Mouse (Mus musculus) telencephalon, adult 2 months (tissue): ENCODE results near the gene Nt5c3b.

ENCODE experiments used
- DNase-seq: peaks from one replicate; pipeline ENCODE4 v3.0.0-alpha.2; 2011; ENCODE audit warnings: low read depth, low spot score

Gene Nt5c3b

DNA sequence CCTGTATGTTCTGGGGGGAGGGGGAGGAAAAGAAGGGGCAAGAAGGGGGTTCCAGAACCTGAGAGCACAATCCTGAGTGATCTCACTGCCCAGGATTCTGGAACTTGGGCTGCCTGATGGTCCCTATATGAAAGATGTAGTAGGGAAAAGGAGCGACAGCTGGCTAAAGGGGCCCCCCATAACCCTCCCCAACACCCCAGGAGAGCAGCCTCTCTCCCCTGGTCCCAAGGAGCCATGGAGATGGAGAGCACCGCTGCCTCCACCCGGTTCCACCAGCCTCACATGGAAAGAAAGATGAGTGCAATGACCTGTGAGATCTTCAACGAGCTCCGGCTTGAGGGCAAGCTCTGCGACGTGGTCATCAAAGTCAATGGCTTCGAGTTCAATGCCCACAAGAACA, at the start of gene Nt5c3b, which contains the start of gene Klhl10:
Gene Nt5c3b (minus strand): TSS at position 12 of the 400 bp plus-strand sequence.
Gene Klhl10 (plus strand): TSS at position 121 of the 400 bp plus-strand sequence.
- DNase-seq = no peak

DNA sequence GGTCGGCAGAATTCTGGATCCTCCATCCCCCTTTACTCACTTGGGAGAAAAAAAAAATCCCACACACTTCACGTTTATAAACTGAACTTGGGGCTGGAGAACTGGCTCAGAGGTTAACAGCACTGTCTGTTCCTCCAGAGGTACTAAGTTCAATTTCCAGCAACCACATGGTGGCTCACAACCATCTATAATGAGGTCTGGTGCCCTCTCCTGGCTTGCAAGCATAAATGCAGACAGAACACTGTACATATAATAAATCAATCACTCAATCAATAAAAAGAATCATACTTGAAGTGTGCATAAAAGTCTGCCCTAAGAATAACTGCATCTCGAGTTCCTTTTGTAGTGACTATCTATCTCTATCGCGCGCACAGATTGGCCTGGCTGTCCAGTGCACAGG, 49.3 kb upstream of the Nt5c3b start:
- DNase-seq = no peak

DNA sequence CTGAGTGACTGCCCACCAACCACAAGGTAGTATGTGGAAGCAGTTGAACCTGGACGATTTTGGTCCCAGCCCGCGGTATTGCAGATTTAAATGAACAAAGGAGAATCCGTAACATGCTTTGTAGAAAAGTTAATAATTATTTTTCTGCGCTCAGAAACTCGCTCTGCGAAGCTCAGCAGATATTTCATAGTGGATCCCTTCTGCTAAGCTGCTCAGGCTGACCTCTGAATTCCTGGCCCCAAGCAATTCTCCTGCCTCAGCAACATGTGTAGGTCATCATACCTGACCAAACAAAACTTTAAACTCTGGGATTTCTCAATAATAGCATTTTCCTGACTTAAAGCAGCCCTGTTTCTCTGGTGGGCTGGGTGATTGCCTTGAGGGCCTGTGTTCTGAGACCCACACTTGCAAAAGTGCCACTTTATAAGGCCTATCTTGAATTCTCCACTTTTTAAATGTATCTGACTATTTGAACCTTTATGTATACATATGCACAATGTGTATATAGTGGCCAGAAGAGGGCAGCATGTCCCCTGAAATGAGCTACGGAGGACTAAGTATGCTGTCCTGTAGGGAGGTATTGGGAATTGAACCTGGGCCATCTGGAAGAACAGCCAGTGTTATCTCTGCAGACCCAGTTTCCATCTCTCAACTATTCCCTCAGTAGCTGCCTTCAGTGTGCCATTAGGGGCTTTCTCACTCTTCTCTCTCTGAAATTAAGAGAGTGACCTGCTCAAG, 44.4 kb upstream of the Nt5c3b start:
- no peak for DNase-seq

DNA sequence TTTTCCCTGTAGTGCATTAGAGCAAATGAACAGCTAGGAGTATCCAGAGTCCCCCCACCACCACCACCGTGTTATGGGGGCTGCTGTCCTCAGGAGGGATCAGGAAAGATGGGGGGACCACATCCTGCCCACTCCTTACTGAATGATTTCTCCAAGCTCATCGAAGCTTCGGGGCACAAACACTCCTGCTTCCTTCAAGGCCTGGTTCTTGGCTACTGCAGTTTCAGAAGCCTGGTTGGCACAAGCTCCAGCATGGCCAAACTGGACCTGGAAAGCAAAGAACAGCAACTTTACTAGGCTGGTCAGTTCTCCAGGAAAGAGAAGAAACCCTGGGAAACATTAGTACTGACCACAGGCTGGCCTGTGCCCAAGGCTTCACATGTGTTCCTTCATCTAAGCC, 42.9 kb upstream of the Nt5c3b start:
- DNase-seq = no peak

DNA sequence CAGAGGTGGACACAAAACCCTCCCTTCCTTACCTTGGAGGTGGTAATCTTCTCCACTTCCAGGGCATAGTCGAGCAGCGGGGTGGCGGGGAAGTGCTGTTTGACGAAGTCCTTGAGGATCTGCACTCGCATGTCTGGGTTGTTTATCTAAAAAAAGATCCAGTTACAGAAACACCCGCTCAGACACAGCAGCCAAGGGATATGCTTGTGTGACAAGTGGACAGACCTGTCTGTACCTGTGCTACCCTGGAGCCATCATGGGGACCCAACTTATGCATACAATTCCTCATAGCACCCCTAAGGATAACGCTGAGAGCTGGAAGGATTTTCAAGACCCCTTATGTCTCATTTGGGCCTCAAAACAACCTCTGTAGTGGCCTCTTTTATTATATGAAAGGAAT, 37.5 kb upstream of the Nt5c3b start:
- DNase-seq = no peak

DNA sequence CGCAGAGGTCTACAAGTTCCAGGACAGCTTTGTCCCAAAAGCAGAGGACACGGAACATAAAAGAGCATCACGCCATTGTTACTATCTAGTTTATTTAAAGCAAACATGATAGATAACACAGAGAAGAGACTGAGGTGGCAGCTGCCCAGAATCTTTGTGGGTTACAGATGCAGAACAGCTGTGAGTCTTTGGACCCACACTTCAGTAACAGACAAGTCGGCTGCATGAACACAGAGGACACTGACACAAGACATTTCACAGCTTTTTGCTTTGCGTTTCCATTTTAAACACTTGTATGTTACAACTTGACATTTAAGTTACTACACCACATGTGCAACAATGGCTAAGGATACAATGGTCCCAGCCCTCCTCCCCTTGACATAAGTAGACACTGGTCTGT, 34.7 kb upstream of the Nt5c3b start:
- no peak for DNase-seq

DNA sequence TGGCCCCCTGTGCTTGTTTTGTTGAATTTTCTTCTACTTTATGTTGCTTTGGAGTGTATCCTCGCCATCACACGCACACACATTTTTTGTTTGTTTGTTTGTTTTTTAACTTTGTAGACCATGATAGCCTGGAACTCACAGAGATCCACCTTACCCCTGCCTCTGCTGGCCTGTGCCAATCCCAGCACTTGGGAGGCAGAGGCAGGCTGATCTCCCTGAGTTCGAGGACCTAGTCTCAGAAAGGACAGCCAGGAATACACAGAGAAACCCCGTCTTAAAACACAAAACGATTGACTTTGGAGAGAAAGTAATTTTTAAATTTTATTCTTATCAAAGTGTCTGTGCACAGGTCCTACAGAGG, 31.3 kb upstream of the Nt5c3b start:
- no peak for DNase-seq

DNA sequence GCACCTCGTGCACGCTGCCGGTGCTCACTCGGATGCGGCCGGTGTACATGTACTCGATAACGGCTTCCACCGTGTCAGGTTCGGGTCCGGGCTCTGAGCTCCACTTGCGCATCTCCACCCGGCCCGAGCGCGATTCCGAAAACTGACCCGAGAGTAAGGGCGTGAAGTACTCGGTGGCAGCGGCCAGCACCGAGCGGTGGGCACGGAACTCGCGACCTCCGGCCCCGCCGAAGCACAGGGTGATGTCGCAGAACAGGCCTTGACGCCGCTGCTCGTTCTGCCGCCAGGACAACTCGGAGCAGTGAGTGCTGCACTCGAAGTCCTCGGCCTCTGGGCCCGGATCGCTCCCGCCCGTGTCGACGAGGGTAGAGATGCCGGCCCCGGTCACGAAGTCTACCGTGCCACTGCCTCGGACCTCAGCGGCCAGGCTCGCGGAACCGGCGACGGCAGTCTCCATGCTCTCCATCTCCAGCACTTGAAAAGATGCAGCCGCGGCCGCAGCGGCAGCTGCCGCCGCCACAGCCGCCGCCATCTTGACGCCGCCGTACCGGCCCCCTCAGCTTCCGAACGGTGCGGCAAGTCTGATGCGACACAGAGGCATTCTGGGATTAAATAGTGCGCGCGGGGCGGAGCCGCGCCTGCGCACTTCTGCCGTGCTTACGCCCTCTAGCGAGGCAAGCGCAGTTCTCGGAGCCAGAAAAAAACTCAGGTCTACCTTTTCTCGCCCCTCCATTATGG, 30.8 kb upstream of the Nt5c3b start, which contains the start of gene Klhl11:
Gene Klhl11 (minus strand): TSS at position 545 of the 738 bp plus-strand sequence.
- DNase-seq = peak; percentile 75

DNA sequence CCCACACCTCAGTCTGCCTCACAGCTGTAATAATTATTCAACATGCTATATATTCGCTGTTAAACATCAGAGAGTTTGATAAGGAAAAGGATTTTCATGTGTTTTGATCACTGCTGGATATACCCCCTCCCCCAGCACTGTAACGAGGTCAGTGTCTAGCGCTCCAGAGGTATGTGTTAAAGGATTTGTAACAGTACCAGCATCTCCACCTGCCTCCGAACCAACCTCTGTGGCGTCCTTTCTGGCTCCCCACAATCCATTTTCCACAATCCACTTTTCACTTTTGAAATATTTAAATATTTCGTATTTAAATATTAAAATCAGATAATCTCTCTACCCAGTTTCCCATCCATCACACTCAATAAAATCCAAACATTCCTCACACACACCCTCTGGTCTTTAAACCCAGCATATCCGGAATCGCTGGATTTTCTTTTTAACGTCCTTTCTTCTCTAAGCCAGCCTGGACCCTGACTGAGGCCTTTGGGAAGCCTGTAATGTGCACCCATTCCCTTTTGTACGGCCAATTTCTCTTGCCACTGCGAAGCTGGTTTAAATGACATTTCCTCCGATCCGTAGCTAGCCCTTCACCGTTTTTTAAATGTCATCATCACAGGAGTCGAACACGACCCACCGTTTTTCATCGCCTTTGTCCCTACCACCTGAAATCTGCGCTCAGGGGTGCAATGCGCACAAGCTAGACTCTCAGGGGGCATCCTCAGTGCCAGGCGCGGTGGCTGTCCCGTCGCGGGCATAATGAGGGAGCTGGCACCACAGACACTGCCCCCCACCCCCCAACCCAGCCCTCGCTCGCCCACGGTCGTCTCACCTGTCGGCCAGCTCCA, 30.0 kb upstream of the Nt5c3b start:
- no peak for DNase-seq

DNA sequence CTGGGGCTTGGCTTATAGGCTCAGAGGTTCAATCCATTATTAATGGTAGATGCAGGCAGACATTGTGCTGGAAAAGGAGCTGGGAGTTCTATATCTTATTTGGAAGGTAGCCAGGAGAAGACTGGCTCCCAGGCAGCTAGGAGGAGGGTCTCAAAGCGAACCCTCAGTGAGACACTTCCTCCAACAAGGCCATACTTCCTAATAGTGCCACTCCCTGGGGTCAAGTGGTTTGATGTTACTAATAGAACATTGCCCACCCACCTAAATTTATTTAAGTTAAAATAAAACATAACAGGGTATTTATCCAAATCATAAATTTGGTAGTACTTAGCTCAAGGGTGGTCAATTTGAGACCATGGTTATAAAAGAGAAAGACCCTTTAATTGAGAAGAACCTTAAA, 24.2 kb upstream of the Nt5c3b start:
- no peak for DNase-seq

DNA sequence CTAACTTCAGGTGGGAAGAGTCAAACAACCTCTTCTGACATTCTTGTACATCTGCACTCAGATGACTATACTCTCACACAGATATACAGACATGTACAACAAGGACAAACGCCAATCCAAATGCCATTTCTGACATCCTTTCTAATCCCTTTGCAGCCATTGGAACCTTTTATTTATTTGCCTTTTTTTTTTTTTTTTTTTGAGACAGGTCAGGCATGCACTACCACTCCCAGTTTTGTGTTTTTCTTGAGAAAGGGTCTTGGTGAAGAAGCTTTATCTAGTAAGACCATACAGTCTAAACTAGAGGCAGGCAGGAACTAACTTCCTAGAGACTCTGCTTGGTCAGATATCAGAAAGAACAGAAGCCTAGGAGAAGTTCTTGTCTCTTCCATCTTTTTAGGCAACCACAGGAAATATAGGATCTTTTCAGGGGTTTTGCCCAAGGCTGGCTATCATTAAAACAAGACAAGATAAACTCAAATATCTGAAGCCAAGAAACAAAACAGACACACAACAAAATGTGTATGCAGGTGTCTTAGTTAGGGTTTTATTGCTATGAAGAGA, 23.7 kb upstream of the Nt5c3b start:
- no peak for DNase-seq

DNA sequence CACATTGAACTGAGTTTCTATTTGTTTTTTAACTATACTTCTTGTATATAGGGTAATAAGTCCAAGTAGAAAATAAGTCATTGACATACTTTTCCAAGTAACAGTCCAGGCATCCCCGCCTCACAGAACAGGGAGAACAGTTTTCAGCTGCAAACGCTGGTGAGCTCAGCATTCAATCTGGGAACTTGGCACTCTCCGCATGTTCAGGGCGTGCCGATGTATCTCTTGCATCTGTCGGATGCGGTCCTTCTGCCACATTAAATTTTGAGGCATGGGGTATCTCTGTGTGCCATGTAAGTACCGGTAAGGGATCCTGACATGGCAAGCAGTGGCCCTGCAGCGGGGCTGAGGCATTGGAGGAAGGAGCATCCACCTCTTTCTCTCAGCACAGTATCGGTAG, 21.1 kb upstream of the Nt5c3b start:
- no peak for DNase-seq

DNA sequence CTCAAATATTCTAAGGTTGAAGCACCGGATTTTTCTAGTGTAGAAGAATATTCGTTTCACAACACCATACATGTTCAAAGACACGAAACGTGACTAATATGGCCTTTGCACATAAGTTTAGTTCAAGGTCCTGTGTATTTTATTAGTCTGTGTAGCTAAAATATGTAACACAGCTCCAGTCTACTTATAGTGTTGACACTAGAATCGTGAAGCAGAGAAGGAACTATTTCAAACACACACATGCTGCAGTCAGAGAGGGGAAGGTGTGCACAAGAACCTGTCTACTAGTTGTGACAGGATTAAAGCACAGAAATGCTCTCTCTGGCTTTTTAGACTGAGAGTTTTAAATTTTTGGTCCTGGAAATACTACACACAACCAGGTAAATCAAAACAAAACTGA, 16.1 kb upstream of the Nt5c3b start:
- no peak for DNase-seq

DNA sequence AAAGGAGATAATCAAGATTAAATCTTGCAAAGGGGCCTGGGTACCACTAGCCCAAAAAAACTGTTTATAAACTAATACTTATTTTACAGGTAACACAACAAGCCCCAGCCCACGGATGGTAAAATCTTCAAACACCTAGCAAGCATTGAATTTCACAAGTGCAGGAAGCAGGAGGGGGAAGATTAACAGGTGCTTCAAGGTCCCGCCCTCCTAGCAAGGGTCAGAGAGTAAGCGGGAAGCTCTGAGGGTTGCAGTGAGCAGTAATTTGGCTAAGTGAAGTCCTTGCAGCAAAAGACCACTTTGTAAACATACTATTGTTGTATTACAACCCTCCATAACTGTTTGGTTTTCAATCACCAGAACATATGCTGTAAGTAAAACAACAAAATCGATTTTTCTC, 15.6 kb upstream of the Nt5c3b start:
- DNase-seq = no peak

DNA sequence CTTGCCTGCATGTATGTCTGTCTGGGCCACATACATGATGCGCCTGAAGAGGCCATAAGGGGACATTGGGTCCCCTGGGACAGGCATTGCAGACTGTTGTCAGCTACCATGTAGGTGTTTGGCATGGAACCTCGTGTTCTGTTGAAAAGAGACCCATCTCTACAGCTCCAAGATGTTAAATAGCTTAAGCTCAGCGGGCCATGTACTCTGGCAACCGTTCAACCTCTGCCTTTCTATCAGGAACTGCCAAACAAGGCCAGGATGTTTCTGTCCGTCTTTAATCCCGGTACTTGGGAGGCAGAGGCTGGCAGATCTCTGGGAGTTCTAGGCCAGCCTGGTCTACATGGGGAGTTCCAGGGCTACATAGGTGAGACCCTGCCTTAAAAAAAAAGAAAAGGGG, 1.0 kb upstream of the Nt5c3b start:
- DNase-seq = no peak

DNA sequence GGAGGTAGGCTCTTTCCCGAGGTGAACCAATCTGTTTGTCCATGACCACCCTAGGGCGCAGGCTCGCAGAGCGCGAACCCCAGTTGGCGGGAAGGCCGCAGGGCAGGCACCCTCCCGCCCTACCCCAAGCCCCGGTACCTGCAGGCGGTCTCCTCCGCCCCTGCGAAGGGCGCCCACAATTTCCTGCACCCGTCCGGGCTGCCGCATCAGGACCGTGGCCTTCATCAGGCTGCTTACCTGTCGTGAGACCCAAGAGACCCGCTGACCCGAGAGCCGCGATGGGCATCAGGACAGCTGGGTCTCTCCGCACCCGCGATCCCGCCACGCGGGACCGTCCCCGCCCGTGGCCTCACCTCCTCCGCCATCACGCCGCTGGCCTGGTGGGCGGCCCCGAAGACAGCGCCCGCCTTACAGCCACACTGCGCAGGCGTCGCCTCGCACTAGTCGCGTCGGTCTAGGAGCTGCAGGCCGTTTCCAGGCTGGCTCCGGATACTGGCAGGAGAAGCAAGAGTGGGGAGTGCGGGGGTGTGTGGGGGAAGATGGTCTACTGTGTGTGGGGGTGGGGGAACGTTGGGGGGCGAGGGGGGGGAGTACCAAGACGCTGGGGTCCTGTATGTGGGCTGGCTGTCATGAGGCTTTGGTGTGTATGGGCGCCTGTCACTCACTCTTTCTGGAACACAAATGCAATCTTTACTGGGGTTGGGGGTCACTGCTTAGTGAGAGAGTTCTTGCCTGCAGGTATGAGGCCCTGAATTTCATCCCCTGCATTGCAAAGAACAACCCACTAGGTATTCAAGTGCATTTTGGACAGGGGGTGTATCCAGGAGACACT, 701 bp downstream of the Nt5c3b start:
- peak; percentile 67 for DNase-seq

DNA sequence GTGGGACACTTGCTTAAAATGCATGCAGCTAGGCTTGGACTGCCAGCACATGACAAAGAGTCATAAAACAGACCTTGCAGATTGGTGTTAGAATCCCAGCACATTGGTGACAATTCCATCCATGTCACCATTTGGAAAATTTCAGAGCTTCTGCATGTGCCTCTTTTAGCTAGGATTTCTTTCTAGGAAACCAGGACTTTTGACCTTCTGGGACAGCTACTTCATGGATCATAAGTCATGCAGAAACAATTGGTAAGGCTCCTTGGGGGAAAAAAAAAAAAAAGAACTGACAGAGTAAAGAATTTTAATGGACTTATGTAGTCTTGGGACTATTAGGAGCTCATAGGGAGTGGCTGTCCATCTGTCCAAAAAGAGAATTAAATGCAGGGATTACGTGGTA, 3.7 kb downstream of the Nt5c3b start:
- DNase-seq = no peak

DNA sequence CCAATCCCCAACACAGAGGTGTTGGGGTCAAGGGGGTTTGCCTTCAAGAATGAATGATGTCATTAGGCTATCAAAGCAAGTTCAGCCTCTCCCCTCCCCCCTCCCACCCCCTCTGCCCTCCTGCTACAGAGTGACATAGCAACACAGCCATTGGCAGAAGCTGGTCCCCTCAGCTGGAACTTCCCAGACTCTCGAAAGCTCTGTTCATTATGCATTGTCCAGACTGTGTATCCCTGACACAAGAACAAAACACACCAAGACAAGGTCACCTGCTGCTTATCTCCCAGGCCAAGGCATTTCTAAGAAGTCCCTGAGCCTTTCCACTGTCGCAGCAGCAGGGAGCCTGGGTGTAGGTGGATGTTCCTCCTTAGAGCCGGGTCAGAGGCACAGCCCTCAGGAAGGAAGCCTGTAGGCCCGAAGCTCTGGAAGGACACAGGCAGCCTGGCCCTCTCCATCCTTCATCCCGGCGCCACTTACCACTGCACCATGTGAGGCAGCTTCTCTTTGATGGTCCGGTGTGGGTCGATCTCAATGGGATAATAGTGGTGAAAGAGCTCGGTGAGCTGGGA, 5.8 kb downstream of the Nt5c3b start:
- no peak for DNase-seq

DNA sequence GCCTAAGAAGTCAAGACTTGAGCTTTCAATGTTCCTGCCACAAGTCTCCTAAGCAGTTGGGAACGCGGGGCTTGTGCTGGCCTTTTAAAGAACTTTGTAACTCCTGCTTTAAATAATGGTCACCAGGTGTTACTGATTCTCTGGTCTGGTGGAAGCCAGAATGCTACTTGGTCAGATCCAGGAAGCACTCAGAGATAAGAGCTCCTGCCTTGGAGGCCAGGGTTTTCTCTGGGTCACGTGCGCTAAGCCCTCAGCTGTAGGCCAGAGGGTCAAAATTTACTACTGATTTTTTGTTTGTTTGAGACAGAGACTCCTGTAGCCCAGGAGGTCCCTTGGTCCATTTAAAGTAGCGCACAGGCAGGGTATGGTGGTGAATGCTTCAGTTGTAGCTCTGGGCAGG, 9.6 kb downstream of the Nt5c3b start:
- no peak for DNase-seq

DNA sequence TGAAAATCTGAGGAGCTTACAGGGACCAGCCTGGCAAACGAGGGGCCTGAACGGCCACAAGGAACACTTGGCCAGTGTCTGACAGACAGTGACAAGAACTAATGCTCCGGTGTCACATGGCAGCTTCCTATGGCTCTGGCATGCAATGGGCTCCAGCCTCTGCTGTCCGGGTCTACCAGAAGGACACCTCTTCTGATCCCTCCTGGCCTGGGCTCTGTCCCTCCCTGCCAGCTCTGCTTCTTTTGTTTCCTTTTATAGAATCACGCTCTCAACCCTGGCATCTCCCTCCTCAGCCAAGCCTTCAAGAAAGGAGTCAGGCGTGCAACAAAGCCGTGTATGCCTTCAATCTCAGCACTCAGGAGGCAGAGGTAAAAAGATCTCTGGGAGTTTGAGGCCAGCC, 11.6 kb downstream of the Nt5c3b start:
- DNase-seq = no peak
